Mouse (Mus musculus): ENCODE data around the gene Prrc2b.
A peak's percentile ranks its signal among the peaks of the same experiment; 100 is the strongest.

DNA sequence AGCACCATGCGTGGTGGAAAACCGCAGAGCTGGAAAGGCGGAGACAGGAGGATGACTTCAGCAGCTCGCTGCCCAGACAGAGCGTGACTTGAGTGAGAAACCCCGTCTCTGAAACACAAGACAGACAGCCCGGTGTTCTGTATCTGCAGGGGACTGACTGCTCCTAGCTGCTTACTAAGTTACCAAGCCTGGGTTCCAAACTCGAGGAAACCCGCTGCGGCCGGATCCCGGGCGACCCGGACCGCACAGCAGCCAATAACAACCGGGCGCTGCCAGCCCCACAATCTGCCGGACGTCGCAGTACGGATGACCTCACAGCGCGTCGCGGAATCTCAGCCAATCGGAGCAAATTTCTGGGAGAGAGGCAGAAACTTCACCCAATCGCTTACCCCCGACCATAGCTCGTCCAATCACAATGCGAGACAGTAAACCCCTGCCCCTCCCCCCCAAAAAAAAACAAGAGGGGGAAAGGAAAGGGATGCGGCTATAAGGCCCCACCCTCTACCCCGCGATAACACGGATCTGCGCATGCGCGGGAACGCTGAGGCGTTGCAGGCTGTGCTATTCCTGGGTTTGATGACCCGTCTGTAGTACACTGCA lies 13.1 kb upstream of the Prrc2b start:
- TF ChIP-seq POLR2A (IDR thresholded peaks at IDR 0.05; ENCODE audit: control insufficient read depth, low read depth, low read length) (peak; percentile 96), CTCF (IDR thresholded peaks at IDR 0.05; ENCODE audit: control insufficient read depth, insufficient read depth, insufficient replicate concordance, low read depth, low read length) (no peak)

All from testis, adult 2 months (tissue).